Mouse (Mus musculus) telencephalon, adult 2 months (tissue): ENCODE results near the gene Inha.
A peak's percentile ranks its signal among the peaks of the same experiment; 100 is the strongest.

Source experiments
- DNase-seq: peaks from one replicate; pipeline ENCODE4 v3.0.0-alpha.2; 2011; ENCODE audit warnings: low read depth, low spot score

Gene Inha

DNA sequence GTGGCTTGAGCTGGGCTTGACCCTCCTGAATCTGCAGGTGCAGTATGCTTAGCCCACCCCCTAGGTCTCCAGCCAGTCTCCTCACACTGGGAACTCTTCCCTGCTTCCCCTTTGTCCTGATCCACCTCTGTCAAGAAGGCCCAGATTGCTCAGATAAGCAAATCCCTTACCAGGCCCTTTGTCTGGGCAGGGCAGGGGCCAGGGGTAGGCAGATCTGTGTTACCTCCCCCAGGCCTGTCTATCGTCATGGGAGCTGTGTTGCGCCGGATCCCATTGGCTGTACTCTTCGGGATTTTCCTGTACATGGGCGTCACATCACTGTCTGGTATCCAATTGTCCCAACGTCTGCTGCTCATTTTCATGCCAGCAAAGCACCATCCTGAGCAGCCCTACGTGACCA is 50.2 kb downstream of the Inha start:
- no peak for DNase-seq

GRCm38 (mm10) chr1:75558388-75559178 is 51.7 kb downstream of the Inha start:
- no peak for DNase-seq

- peak; percentile 98 for DNase-seq
These were observed 52.5 kb downstream of the Inha start for GRCm38 (mm10) chr1:75559212-75559925.
